Mouse (Mus musculus): ENCODE measurements around the gene Xcr1.

Xcr1 gene
- long read RNA-seq, experiment 1: 0 reads
- long read RNA-seq, experiment 2: 0 reads

DNA sequence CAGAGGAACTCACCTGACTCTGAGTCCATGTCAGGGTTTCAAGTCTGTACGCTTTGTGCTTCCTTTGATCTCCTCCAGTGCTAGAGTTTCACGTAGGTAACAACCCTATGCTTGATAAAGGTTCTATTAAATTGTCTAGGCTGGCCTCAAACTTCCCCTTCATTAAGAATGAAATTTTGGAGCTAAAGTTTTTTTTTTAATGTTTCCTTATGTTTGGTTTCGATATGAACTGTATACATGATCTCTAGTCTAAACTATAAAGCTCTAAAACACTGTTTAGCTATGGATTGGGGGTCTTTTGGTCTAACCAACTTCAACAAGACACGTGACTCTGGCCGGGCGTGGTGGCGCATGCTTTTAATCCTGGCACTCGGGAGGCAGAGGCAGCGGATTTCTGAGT lies at the start of gene Xcr1:
TSS of gene Xcr1 (minus strand) at position 101 of the 400 bp plus-strand sequence.
- intact Hi-C loops (cut with DNase I): no loop called here

DNA sequence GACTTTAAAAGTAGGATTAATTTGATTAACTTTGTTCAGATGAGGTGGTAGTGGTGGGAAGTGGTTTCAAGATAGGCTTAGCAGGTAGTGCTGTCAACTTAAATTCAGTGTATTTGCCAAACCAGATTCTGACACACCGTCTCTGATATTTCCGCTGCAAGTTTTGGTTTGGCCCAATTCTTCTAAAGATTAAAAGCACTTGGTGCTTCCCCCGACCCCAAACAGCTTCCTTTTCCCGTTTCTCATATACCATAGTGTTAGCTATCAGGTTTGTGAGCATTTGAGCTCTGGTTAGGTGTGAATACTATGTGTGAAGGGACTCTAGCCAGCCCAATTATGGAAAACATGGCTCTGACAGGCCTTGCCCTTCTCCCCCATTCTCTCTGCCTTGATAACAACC lies 10.2 kb upstream of the Xcr1 start:
- intact Hi-C loops (cut with DNase I): no loop called here

DNA sequence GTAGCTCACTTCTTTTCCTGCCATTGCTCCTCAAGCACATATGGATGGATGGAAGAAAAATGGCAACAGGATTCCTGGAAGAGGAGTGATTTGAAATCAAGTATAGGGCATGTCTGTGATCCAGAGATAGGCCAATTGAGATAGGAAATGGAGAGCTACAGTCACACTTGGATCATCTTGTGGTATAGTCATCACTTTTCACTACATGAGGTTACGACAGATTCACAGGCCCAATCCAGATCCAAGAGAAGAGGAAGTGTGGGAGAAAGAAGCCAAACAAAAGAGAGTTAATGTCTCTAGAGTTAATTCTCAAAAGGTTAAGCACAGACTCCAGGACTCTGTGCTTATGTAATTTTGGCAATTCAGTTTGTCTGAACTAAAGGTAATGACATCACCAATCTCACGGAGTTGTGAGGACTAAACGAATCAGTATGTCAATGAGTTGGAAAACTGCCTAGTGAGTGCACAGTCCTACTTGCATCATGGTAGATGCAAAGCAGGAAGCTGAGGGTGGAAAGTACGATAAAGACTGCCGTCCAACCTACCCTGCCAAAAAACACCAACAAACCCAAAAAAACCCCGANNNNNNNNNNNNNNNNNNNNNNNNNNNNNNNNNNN lies 7.4 kb upstream of the Xcr1 start:
- intact Hi-C loops (cut with DNase I): no loop called here

DNA sequence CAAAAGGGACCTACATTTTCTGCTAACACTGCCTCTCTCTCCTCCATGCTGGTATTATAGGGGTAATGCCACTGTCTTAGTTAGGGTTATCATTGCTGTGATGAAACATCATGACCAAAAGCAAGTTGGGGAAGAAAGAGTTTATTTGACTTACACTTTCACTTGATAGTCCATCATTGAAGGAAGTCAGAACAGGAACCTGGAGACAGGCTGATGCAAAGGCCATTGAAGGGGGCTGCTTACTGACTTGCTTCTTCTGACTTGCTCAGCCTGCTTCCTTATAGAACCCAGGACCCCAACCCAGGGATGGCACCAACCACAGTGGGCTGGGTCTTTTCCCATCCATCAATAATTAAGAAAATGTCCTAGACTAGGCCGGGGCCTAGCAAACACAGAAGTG lies 1.8 kb upstream of the Xcr1 start:
- intact Hi-C loops (cut with DNase I): no loop called here

DNA sequence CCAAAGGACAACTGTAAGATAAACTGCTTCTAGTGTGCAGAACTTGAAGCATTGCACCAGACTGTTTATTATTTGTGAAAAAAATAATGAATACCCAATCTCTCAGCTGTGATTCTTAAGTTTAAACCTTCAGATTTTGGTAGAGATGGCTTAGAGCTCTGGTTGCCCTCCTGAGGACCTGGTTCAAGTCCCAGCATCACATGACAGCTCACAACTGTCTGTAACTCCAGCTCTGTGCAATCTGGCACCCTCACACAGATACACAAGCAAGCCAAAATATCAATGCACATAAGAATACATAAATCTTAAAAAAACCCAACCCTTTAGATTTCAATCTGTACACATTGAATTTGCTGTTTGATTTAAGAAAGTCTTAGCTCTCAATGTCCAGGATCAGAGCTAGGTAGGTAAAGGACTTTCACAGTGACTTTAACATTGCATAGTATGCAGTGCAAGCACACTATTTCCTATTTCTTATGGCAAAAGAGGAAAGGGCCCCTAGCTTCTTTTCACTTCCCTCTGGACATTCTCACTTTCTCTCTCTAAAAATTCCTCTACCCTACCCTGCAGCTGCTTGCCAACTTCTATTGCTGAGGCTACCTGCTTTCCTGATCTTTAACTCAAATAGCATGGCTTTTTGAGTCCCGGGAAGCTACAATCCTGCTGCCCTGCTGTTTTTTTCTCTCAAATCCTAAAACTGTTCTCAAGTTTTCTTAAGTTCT lies 1.2 kb upstream of the Xcr1 start:
- intact Hi-C loops (cut with DNase I): no loop called here

DNA sequence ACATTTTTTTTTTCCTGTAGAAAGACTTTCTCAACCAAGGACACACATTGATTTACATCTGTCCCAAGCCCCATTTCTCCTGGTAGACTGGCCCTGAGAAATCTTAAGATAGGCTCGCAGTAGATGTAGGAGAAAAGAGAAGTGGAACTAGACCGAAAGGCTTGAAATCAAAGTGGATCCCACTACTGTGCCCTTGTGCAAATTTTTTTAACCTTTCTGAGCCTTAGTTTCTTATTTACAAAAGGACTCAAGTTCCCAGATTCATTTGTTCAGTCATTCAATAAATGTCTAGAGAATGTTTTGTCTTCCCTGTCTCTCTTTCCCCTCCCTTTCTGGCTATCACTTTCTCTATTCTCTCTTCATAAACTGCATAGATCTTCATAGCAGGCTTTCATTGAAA lies 5.0 kb downstream of the Xcr1 start:
- intact Hi-C loops (cut with DNase I): no loop called here

DNA sequence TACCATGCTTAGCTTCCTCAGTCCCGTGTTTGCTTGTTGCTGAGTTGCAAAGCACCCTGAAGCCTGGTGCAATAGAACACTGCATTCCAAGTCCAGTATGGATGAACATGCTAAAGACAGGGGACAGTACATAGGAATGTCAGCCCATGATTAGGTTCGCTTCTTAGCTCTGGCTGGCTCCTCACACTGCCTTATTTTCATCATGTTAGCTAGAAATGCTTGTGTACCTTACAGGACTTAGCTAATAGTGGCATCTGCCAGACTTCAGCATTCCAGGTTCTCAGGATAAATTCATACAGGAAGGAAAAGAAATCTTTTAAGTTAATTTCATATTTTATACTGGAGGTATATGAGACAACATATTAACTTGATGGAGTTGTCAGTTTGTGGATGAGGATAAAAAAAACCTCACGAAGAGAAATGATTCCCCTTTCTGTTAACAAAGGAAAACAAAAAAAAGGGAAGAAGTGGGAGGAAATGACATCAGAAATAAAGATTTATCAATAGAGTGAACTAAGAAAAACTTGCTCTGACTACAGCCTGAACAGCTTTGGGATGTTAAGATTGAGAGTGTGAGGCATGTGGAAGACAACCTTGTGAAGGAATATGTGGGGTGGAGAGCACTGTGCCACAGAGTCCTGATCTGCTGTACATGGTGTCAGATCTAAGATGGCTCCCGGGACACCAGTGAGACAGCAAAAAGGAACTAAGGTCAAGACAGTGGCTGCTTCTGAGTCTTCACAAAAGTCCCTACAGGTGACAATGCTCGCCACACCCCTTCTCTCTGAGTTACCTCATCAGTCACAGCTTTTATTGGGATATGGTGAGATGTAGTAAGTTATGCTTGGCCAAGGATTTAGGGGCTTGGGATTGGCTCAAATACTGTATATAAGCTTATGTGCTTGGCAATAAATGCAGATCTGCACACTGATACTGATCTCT lies 9.1 kb downstream of the Xcr1 start:
- intact Hi-C loops (cut with DNase I): no loop called here

DNA sequence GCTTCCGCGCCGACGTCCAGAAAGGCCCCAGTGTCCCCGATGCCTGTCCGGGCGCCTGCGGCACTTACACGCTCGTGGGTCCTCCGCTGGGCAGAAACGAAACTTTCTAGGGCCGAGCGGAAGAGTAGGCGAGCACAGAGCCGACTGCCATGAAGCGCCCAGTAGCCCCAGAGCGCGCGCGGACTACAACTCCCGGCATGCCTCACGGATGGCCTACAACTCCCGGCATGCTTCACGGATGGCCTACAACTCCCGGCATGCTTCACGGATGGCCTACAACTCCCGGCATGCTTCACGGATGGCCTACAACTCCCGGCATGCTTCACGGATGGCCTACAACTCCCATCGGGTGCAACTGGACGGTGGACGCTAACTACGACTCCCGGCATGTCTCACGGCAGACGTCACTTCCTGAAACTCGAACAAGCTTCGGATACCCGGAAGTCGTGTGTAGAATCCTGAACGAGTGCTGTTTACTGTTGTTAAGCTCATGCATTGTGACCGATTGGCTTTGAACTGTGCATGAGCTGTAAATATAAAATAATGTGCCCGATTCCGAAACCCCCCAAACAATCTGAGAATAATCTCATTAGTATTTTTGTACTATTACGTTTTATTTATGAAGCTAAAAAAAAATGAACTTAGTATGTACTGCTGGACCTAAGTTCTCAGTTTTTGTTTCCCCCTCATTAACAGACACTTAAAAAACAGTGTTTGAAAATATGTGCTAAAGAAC lies 9.9 kb downstream of the Xcr1 start, which contains the start of gene Fyco1:
TSS of gene Fyco1 (minus strand) at position 187 of the 736 bp plus-strand sequence.
- intact Hi-C loops (cut with DNase I): no loop called here

DNA sequence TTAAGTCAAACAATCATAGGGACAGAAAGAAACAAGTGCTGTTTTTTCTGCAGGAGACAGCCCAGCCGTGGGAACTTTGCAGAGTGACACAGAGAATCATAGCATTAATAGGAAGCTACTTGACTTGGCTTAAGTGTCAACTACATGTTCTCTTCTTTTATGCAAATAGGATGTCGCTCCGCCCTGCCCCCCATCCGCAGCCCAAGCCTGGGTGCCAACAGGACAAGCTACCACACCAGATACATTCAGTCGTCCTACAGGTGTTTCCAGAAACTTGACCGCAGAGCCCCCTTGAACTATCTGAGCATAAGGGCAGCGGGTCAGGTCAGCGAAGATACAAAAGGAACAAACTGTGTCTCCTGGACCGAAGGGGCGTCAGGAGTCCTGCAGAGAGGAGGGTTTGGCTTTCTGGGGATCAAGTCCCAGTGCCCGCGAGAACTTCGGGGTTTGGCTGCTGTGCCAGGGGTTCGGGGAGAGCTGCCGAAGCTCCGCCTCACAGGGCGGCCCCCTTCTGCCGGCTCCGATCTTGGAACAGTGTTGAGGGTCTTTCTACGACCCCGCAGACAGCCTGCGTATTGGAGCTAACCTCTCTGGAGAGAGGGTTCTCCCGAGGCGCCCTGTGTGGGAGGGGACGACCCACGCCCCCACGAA lies 10.6 kb downstream of the Xcr1 start:
- intact Hi-C loops (cut with DNase I): no loop called here

DNA sequence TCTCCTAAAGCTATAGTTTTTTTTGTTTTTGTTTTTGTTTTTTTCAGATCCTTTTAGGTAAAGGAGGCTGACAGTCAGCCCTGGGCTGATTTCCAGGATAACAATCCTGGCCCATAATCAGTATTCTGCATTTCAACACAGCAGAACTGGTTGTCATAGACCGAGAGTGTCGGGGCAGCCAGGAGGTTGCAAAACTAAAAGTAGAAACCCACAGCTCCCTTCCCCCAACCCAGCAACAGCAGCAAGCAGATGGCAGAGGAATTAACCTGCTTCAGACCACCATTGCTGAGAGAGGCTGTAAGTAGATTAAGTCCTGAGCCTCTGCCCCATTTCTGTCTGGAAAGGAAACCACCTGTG lies 11.1 kb downstream of the Xcr1 start:
- intact Hi-C loops (cut with DNase I): no loop called here

DNA sequence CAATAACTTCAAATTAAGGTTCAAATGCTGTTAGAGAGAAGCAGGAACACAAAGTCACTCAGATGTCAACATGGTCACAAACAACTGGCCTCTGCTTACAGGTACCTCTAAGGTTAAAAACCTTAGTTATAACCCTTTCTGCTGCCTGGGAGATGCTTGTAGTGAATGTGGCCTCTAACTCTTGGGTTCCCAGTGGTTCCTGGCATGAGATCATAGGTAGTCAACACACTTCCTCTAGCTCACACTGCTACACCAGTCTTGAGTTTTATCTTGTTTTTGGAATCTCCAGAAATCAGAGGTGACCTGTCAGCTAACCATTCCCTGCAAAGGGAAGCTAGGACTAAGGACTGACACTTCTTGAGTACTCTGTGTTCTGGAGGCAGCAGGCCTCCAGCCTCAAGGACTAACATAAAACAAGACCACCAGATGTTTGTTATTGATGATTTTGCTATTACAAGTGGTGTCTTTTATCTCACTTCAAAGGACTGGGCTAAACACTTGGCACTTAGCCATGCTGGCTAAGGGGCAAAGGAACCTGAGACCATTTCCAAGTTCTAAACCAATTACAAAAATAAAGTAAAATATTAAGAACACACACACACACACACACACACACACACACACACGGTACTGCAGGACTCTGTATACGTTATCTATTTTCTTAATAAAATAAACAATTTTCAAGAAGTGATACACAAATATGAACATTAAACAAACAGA lies 11.7 kb downstream of the Xcr1 start:
- intact Hi-C loops (cut with DNase I): no loop called here

DNA sequence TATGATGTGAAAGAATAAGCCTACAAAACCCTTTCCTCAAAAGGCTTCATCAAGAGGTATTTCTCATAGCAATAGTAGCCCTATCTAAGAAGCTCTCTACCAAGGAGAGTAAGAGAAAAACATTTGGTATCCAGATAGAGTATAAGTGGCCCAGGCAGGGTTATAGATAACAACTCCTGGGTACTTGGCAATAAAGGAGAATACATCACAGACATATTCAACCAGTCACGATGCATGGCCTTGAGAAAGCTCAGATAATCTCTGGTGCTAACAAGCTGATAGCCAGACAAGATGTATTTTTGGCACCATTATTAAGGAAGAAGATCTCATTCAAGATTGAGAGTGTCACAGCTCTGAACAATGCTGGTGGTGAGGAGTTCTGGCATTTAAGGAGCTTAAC lies 15.3 kb downstream of the Xcr1 start:
- intact Hi-C loops (cut with DNase I): no loop called here

DNA sequence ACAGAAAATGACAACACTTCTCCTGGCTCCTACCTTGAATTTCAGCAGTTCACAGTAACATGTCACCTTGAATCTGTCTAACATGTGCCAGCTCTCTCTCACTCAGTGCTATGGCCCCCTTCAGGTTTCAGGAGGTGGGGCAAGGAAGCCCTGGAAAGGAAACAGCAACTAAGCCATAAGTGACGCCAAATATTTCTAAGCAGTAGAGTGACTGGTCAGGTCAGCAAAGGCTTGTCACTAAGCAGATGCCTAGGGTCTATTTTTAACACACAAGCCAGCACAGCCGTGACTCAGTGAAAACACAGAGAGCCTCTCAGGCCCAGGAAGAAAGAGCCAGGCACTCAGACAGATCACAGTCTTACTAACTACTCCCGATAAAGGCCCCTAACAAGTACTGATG lies 16.7 kb downstream of the Xcr1 start:
- intact Hi-C loops (cut with DNase I): no loop called here

DNA sequence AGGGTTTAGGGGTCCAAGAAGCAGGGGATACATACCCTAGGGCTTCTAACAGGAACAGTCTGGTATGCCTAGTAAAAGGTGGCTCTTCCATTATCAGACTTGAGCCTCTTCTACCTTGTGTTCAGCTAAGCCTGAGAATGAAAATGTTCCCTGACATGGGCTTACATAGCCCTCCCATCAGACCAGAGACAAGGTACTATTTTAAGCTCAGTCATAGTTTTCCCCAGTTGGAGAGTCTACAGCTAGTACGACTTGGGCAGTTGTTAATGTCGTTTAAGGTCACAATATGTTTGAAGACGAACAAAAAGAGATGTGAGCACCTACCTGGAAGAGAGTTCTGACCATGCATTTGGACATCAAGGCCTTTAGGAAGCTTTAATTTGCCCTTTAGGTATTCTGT lies 17.4 kb downstream of the Xcr1 start:
- intact Hi-C loops (cut with DNase I): no loop called here

DNA sequence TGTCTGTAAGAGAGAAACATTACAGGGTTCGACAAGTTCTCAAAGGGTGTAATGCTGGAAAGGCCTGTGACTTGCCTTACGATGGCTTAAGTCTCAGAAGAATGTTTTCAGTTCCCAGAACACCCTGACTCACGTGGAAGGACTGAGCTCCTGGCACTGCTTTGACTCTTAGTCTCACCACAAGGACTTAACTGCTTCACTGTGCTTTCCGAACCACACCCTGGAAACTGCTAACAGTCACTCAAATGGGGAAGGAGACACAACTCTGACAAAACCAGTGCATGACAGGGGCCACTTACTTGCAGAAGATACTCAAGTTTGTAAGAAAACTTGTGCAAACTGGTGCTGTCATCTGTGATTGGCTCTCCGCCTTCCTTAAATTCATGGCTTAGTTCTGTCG lies 21.6 kb downstream of the Xcr1 start:
- intact Hi-C loops (cut with DNase I): no loop called here

DNA sequence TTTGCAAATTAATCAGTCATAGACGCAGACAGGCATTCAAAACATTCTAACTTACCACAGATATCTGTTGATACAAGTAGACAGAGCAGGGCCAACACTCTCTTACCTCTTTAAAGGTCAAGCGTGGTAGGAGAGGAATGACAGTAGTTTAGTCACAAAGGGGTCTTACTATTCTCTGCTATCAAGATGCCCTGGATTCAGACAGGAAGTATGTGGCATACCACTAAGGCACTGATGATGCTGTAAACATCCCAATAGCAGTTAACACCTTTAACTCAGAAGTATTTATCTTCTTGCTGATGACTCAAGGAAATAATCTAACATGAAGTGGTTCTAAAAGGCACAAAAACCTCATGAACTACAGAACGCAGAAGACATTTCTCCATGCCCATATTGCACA lies 26.0 kb downstream of the Xcr1 start:
- intact Hi-C loops (cut with DNase I): no loop called here

DNA sequence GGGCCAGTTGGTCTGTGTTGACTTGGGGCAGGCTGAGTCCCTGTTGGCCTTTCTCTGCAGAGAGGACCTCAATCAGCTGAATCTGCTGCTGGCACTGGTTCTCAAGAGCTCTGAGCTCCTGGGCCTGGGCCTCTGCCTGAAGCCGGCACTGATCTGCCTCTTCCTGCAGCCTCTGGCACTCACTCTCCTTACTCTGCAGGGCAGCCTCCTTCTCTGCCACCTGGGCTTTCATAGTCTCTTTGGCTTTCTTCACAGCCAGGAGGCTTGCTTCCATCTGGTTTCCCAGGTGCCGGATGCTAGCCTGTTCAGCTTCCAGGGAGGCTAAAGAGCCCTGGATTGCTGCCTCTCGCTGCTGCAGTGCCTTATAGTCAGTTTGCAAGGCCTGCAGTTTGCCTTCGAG lies 32.9 kb downstream of the Xcr1 start:
- intact Hi-C loops (cut with DNase I): loop anchor here (10.0 kb wide), 1 partner anchor 124 kb away; no protein-coding TSS in a partner anchor

DNA sequence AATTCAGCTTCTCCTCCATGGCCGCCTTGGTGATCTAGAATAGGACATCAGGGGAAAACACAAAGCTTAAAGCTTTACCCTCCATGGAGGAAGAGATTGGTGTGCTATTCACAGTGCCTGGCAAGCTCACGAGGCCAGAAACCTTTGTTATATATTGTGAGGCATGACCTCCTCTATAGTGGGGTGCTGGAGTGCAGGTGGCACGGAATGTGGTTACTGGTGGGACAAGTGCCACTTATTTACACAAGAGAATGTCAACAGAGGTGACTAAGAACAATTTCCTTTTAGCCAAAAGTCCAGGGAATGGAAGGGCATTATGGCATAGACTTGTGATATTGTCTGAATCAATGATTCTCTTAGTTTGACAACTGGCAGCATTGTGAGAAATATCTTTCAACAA lies 35.2 kb downstream of the Xcr1 start:
- intact Hi-C loops (cut with DNase I): loop anchor here (10.0 kb wide), 1 partner anchor 122 kb away; no protein-coding TSS in a partner anchor

DNA sequence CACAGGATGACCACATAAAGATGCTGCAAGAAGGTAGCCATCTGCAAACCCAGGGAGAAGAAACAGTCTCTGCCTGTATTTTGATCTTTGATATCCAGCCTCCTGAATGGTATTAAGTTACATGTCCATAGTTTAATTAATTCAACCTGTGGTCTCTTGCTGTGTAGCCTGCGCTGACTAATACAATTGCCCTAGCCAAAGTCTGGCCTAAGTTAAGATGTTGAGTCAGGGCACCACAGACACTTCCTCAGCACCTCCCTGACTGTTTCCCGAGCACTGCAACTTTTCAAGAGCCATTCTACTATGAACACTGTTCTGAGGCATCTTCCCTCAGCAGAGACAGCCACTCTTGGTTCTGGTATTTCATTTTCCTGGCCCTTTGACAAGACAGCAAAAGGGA lies 43.2 kb downstream of the Xcr1 start:
- intact Hi-C loops (cut with DNase I): loop anchor here (10.0 kb wide), 1 partner anchor 234 kb away; no protein-coding TSS in a partner anchor

DNA sequence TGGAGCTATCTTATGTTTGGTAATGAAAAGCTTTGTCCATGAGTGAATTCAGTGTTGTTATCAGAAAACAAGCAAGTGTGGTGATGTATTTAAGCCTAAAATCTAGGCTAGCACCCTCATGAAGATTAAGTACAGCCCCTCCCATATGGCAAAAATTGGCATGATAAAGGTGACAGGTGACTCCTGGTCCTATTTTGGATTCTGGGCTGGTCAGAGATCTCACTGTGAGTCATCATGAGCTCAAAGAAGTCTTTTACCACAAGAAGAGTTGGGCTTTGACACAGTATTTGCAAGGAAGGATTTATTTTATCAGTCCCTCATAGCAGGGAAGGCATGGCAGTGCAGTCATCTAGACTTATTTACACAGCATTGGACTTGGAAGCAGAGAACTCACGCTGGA lies 45.8 kb downstream of the Xcr1 start:
- intact Hi-C loops (cut with DNase I): loop anchor here (10.0 kb wide), 1 partner anchor 231 kb away; no protein-coding TSS in a partner anchor
